Mouse (Mus musculus) liver, embryonic 15.5 days (tissue): ENCODE results near the gene Trim7. TPM values are rescaled to one million over a fixed set of nuclear protein-coding genes. Genes with fewer than 3 reads are reported as not detected.

Experiments
- polyA plus RNA-seq: library from polyadenylated mRNA; unstranded; fragments of >200 nt; fragmentation: Nextera tagmentation; extraction: Ambion mirVana; gene quantifications from 2 replicates; pipeline ENCODE4 v1.2.1, GENCODE M21; 2015

Gene Trim7
- polyA plus RNA-seq, 1 experiment from 2014 or later = 0.09 TPM

Other genes with a start within 250 kb of the Trim7 start
- gene Rack1, start 25.8 kb upstream of the Trim7 start, polyA plus RNA-seq = 438 and 439 TPM in 2 replicates
- 2.0 and 2.3 TPM in 2 replicates for gene Trim41, start 8.8 kb upstream of the Trim7 start, polyA plus RNA-seq
- 1.4 and 2.1 TPM in 2 replicates for gene Gm12184, start 515 bp downstream of the Trim7 start, polyA plus RNA-seq
- 19.2 and 20.4 TPM in 2 replicates for gene Irgm1, start 45.5 kb downstream of the Trim7 start, polyA plus RNA-seq
- gene Gm5431, start 76.1 kb downstream of the Trim7 start, polyA plus RNA-seq = 0.45 and 0.48 TPM in 2 replicates
- gene Psme2b, start 120.0 kb downstream of the Trim7 start, polyA plus RNA-seq = 2.7 and 2.8 TPM in 2 replicates
- 0.05 and 0.07 TPM in 2 replicates for gene Olfr56, start 152.7 kb downstream of the Trim7 start, polyA plus RNA-seq
- gene 9930111J21Rik1, start 153.3 kb downstream of the Trim7 start, polyA plus RNA-seq = 1.1 TPM in 2 replicates
- 0.03 TPM in 1 of 2 replicates, not detected in the other for gene Gm12185, start 166.1 kb downstream of the Trim7 start, polyA plus RNA-seq
- 1.2 and 1.5 TPM in 2 replicates for gene Tgtp1, start 168.0 kb downstream of the Trim7 start, polyA plus RNA-seq
- gene 9930111J21Rik2, start 225.1 kb downstream of the Trim7 start, polyA plus RNA-seq = 1.2 and 1.6 TPM in 2 replicates
- 0.86 and 1.1 TPM in 2 replicates for gene Tgtp2, start 238.1 kb downstream of the Trim7 start, polyA plus RNA-seq